Mouse (Mus musculus): ENCODE data around the gene Selenot. TPM values are rescaled to one million over a fixed set of nuclear protein-coding genes. Genes with fewer than 3 reads are reported as not detected.
"Not testable (repeated sequence)": the region's sequence is repeated elsewhere in the genome, so short reads cannot be mapped to it uniquely, and the experiment has no call there.

Gene Selenot
- polyA plus RNA-seq, 1 experiment from 2014 or later, result 14.9 TPM

- H3K27ac ChIP-seq; H3K4me3 ChIP-seq; H3K27me3 ChIP-seq (ENCODE audit: low read depth, poor library complexity, severe bottlenecking); DNase-seq (ENCODE audit: low spot score); H3K4me1 ChIP-seq; H3K9me3 ChIP-seq (replicated peaks): not testable (repeated sequence)
- peaks cover 90% of the 10 kb centered on the region for H3K36me3 ChIP-seq
- 95% methylated on average over 4 of the region's 4 CpGs for whole genome bisulfite sequencing
These were observed 14.1 kb downstream of the Selenot start for GRCm38 (mm10) chr3:58590544-58590943.

- not testable (repeated sequence) for H3K4me3 ChIP-seq; H3K4me1 ChIP-seq; H3K27ac ChIP-seq; DNase-seq (ENCODE audit: low spot score); H3K9me3 ChIP-seq (replicated peaks); H3K27me3 ChIP-seq (ENCODE audit: low read depth, poor library complexity, severe bottlenecking)
- H3K36me3 ChIP-seq, result peaks cover 78% of the 10 kb centered on the region
- WGBS, result 92% methylated on average over 7 of the region's 7 CpGs
These were observed 16.2 kb downstream of the Selenot start for GRCm38 (mm10) chr3:58592666-58593065.

- Histone ChIP-seq H3K4me1 (no peaks in the 10 kb centered on the region), H3K27ac (no peak overlapping the region), H3K4me3 (no peak overlapping the region), H3K36me3 (peaks cover 76% of the 10 kb centered on the region), H3K27me3 (ENCODE audit: low read depth, poor library complexity, severe bottlenecking) (no peaks in the 10 kb centered on the region), H3K9me3 (replicated peaks) (no peaks in the 10 kb centered on the region)
- 75% methylated on average over 5 of the region's 5 CpGs for WGBS
- no peak for DNase-seq (ENCODE audit: low spot score)
These were observed 17.2 kb downstream of the Selenot start for GRCm38 (mm10) chr3:58593623-58594022.

GRCm38 (mm10) chr3:58608506-58608905 lies 32.1 kb downstream of the Selenot start:
- DNase-seq (ENCODE audit: low spot score), result no peak
- 94% methylated on average over 4 of the region's 4 CpGs for WGBS
- no peaks in the 10 kb centered on the region for H3K4me1 ChIP-seq
- no peak overlapping the region for H3K4me3 ChIP-seq
- H3K27me3 ChIP-seq (ENCODE audit: low read depth, poor library complexity, severe bottlenecking), result no peaks in the 10 kb centered on the region
- no peaks in the 10 kb centered on the region for H3K9me3 ChIP-seq (replicated peaks)
- H3K36me3 ChIP-seq, result no peaks in the 10 kb centered on the region
- no peak overlapping the region for H3K27ac ChIP-seq

- no peaks in the 10 kb centered on the region for H3K9me3 ChIP-seq (replicated peaks)
- H3K4me3 ChIP-seq, result no peak overlapping the region
- no peaks in the 10 kb centered on the region for H3K27me3 ChIP-seq (ENCODE audit: low read depth, poor library complexity, severe bottlenecking)
- H3K27ac ChIP-seq, result no peak overlapping the region
- DNase-seq (ENCODE audit: low spot score), result no peak
- WGBS, result 79% methylated on average over 5 of the region's 5 CpGs
- H3K36me3 ChIP-seq, result no peaks in the 10 kb centered on the region
- H3K4me1 ChIP-seq, result no peaks in the 10 kb centered on the region
These were observed 33.5 kb downstream of the Selenot start for GRCm38 (mm10) chr3:58609985-58610384.

- H3K36me3 ChIP-seq, result no peaks in the 10 kb centered on the region
- DNase-seq (ENCODE audit: low spot score), result no peak
- no peak overlapping the region for H3K27ac ChIP-seq
- H3K27me3 ChIP-seq (ENCODE audit: low read depth, poor library complexity, severe bottlenecking), result no peaks in the 10 kb centered on the region
- no peaks in the 10 kb centered on the region for H3K4me1 ChIP-seq
- 82% methylated on average over 7 of the region's 7 CpGs for WGBS
- H3K4me3 ChIP-seq, result no peak overlapping the region
- no peaks in the 10 kb centered on the region for H3K9me3 ChIP-seq (replicated peaks)
These were observed 44.6 kb downstream of the Selenot start for GRCm38 (mm10) chr3:58621066-58621465.

- WGBS, result 77% methylated on average over 3 of the region's 3 CpGs
- Histone ChIP-seq H3K9me3 (replicated peaks) (no peaks in the 10 kb centered on the region), H3K36me3 (no peaks in the 10 kb centered on the region), H3K27ac (no peak overlapping the region), H3K27me3 (ENCODE audit: low read depth, poor library complexity, severe bottlenecking) (no peaks in the 10 kb centered on the region), H3K4me1 (no peaks in the 10 kb centered on the region), H3K4me3 (no peak overlapping the region)
- no peak for DNase-seq (ENCODE audit: low spot score)
These were observed 46.4 kb downstream of the Selenot start for GRCm38 (mm10) chr3:58622665-58623394.

GRCm38 (mm10) chr3:58624981-58625380 lies 48.5 kb downstream of the Selenot start:
- H3K9me3 ChIP-seq (replicated peaks), result no peaks in the 10 kb centered on the region

GRCm38 (mm10) chr3:58631693-58632092 lies 55.3 kb downstream of the Selenot start:
- 88% methylated on average over 2 of the region's 2 CpGs for WGBS
- Histone ChIP-seq H3K36me3 (no peaks in the 10 kb centered on the region), H3K9me3 (replicated peaks) (no peaks in the 10 kb centered on the region), H3K4me1 (peaks cover 7% of the 10 kb centered on the region), H3K27ac (no peak overlapping the region), H3K27me3 (ENCODE audit: low read depth, poor library complexity, severe bottlenecking) (no peaks in the 10 kb centered on the region), H3K4me3 (no peak overlapping the region)
- no peak for DNase-seq (ENCODE audit: low spot score)

More at GRCm38 (mm10) chr3:58624981-58625380, 48.5 kb downstream of the Selenot start:
- Histone ChIP-seq H3K27ac (no peak overlapping the region), H3K4me3 (no peak overlapping the region), H3K36me3 (no peaks in the 10 kb centered on the region), H3K4me1 (no peaks in the 10 kb centered on the region), H3K27me3 (ENCODE audit: low read depth, poor library complexity, severe bottlenecking) (no peaks in the 10 kb centered on the region)
- WGBS, result 86% methylated on average over 4 of the region's 4 CpGs
- no peak for DNase-seq (ENCODE audit: low spot score)

- Histone ChIP-seq H3K4me3 (peak within 1 kb of the TSS; percentile 63), H3K27ac (peak within 1 kb of the TSS; percentile 76), H3K36me3 (no peaks in the 10 kb centered on the region), H3K27me3 (ENCODE audit: low read depth, poor library complexity, severe bottlenecking) (0 out of 2 replicates have a peak, but pooled peaks cover 4% of the 10 kb centered on the region), H3K4me1 (peaks cover 13% of the 10 kb centered on the region), H3K9me3 (replicated peaks) (no peaks in the 10 kb centered on the region)
- under 1% methylated on average over 34 of the region's 34 CpGs for WGBS
- peak; percentile 70 for DNase-seq (ENCODE audit: low spot score)
These were observed 60.2 kb downstream of the Selenot start, which contains the start of gene Erich6 for GRCm38 (mm10) chr3:58636406-58637295. Gene Erich6 (minus strand): TSS chr3:58637207.

Other genes starting within 250 kb of the Selenot start
- gene Tsc22d2, start 161.9 kb upstream of the Selenot start, polyA plus RNA-seq (2016; fragmentation: Nextera tagmentation; extraction: Ambion mirVana), result 8.0 and 8.4 TPM in 2 replicates
- 60.3 and 62.8 TPM in 2 replicates for gene Eif2a, start 50.8 kb upstream of the Selenot start, polyA plus RNA-seq (2016; fragmentation: Nextera tagmentation; extraction: Ambion mirVana)
- 151 and 167 TPM in 2 replicates for gene Serp1, start 50.7 kb upstream of the Selenot start, polyA plus RNA-seq (2016; fragmentation: Nextera tagmentation; extraction: Ambion mirVana)
- gene Erich6, start 60.6 kb downstream of the Selenot start, polyA plus RNA-seq (2016; fragmentation: Nextera tagmentation; extraction: Ambion mirVana), result not detected in 2 replicates
- gene Siah2, start 115.8 kb downstream of the Selenot start, polyA plus RNA-seq (2016; fragmentation: Nextera tagmentation; extraction: Ambion mirVana), result 2.0 and 2.2 TPM in 2 replicates
- gene Mindy4b-ps, start 245.7 kb downstream of the Selenot start, polyA plus RNA-seq (2016; fragmentation: Nextera tagmentation; extraction: Ambion mirVana), result not detected in 2 replicates

Data from limb, embryonic 10.5 days (tissue).